Mouse (Mus musculus) limb, embryonic 15.5 days (tissue): Measurements from ENCODE around the gene Ifit1bl2. TPM values are rescaled to one million over a fixed set of nuclear protein-coding genes. Genes with fewer than 3 reads are reported as not detected.
"Not testable (repeated sequence)": the region's sequence is repeated elsewhere in the genome, so short reads cannot be mapped to it uniquely, and the experiment has no call there.

Experiments
- ATAC-seq: fragments of 200-750 bp; cut with Nextera tagmentation; 2 replicates; pipeline ENCODE4 v1.8.0; 2017; ENCODE audit warnings: low read depth, moderate TSS enrichment; ENCODE audit not compliant: insufficient number of reproducible peaks, low FRiP score, low TSS enrichment
- H3K27ac ChIP-seq: fragments of 300-500 bp; sonication (generic); 2 replicates; pipeline ENCODE4 v1.5.1; 2015; ENCODE audit warnings: moderate library complexity, mild to moderate bottlenecking, inconsistent platforms
- H3K27me3 ChIP-seq: fragments of 300-500 bp; sonication (generic); 2 replicates; pipeline ENCODE4 v1.6.1; 2015; ENCODE audit warnings: inconsistent platforms
- H3K36me3 ChIP-seq: fragments of 300-500 bp; sonication (generic); 2 replicates; pipeline ENCODE4 v1.6.1; 2015; ENCODE audit warnings: inconsistent platforms
- H3K4me1 ChIP-seq: fragments of 300-500 bp; sonication (generic); 2 replicates; pipeline ENCODE4 v1.6.1; 2015; ENCODE audit warnings: inconsistent platforms
- H3K4me2 ChIP-seq: fragments of 300-500 bp; sonication (generic); 2 replicates; pipeline ENCODE4 v1.6.1; 2015; ENCODE audit warnings: mild to moderate bottlenecking, inconsistent platforms
- H3K4me3 ChIP-seq: fragments of 300-500 bp; sonication (generic); 2 replicates; pipeline ENCODE4 v1.5.1; 2015; ENCODE audit warnings: mild to moderate bottlenecking, inconsistent platforms
- H3K9ac ChIP-seq: fragments of 300-500 bp; sonication (generic); 2 replicates; pipeline ENCODE4 v1.6.1; 2015; ENCODE audit warnings: inconsistent platforms
- H3K9me3 ChIP-seq: fragments of 300-500 bp; sonication (generic); 2 replicates; pipeline ENCODE4 v1.6.1; 2016; ENCODE audit warnings: inconsistent platforms
- WGBS: fragments of 180-500 bp; shearing (Covaris S2); methylation state at CpG from one replicate; pipeline ENCODE4 v1.1.7; 2015; 5-methylcytosine and 5-hydroxymethylcytosine counted together
- polyA plus RNA-seq: library from polyadenylated mRNA; unstranded; fragments of >200 nt; fragmentation: Nextera tagmentation; extraction: Ambion mirVana; gene quantifications from 2 replicates; pipeline ENCODE4 v1.2.1, GENCODE M21; 2015

Ifit1bl2 gene
- polyA plus RNA-seq, 1 experiment from 2014 or later = 0.15 TPM

- Histone ChIP-seq H3K9ac (no peak overlapping the region), H3K4me3 (no peak overlapping the region), H3K4me2 (no peak overlapping the region), H3K9me3 (no peaks in the 10 kb centered on the region), H3K4me1 (no peaks in the 10 kb centered on the region), H3K27me3 (no peaks in the 10 kb centered on the region), H3K27ac (no peak overlapping the region), H3K36me3 (no peaks in the 10 kb centered on the region)
- 89% methylated on average over 3 of the region's 3 CpGs for WGBS
- no peak for ATAC-seq
Measured at GRCm38 (mm10) chr19:34605472-34605871, 35.1 kb downstream of the Ifit1bl2 start.

DNA sequence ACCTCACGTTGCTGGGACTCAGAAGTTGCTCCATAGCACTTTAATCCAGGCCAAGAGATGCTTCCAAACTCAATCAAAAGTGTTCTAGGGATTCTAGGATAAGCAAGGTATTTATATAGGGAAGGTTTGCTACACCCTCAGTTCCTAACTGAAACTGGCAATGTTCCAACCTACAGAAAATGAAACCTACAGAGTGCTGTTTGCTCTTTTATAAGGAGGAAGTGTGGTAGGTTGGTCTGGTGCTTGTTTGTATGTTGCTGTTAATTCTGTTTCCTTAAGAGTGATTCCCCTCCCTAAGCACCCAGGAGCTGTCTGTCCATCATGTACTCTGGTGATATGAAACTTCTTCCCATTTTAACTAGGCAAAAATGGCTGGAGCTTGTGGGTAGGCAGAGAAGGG lies 38.7 kb downstream of the Ifit1bl2 start, which contains the start of gene Ifit1bl1:
Gene Ifit1bl1 (minus strand): TSS at position 69 of the 400 bp plus-strand sequence.
- not testable (repeated sequence) for H3K27ac ChIP-seq, H3K9ac ChIP-seq, H3K4me2 ChIP-seq, H3K27me3 ChIP-seq, H3K4me3 ChIP-seq, H3K9me3 ChIP-seq, ATAC-seq, H3K36me3 ChIP-seq, H3K4me1 ChIP-seq
- 55% methylated on average over 1 of the region's 1 CpGs for WGBS

- not testable (repeated sequence) for H3K36me3 ChIP-seq, ATAC-seq, H3K27ac ChIP-seq, H3K4me1 ChIP-seq, H3K9ac ChIP-seq, H3K4me2 ChIP-seq, H3K27me3 ChIP-seq, H3K9me3 ChIP-seq, H3K4me3 ChIP-seq
Measured at GRCm38 (mm10) chr19:34599250-34599649, 41.3 kb downstream of the Ifit1bl2 start.

DNA sequence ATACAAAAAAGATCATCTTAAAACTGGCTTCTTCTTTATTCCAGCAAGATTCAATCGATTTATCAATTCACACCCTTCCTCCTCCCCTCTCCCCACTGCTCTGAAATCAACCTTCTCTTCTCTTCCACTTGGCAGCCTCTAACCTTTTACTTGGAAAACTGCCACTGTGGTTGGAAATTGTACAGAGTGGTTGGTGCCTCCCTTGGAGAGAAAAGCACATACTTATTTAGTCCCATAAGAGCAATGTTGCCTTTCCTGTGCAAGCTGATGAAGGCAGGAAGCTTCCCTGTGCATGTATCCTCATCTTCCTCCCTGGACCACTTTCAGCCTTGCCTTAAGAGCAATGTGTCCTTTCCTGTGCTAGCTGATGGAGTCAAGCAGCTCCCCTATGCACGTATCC lies 42.2 kb downstream of the Ifit1bl2 start:
- Histone ChIP-seq H3K27ac (no peak overlapping the region), H3K9ac (no peak overlapping the region), H3K4me3 (no peak overlapping the region), H3K36me3 (no peaks in the 10 kb centered on the region), H3K27me3 (no peaks in the 10 kb centered on the region), H3K4me2 (no peak overlapping the region), H3K9me3 (no peaks in the 10 kb centered on the region), H3K4me1 (peaks cover 4% of the 10 kb centered on the region)
- 67% methylated on average over 2 of the region's 2 CpGs for WGBS
- no peak for ATAC-seq

GRCm38 (mm10) chr19:34596811-34597210 lies 43.7 kb downstream of the Ifit1bl2 start:
- H3K4me3 ChIP-seq = no peak overlapping the region
- no peak overlapping the region for H3K27ac ChIP-seq
- H3K4me2 ChIP-seq = no peak overlapping the region
- peaks cover 4% of the 10 kb centered on the region for H3K4me1 ChIP-seq
- no peaks in the 10 kb centered on the region for H3K9me3 ChIP-seq
- H3K9ac ChIP-seq = no peak overlapping the region
- no peaks in the 10 kb centered on the region for H3K36me3 ChIP-seq
- no peaks in the 10 kb centered on the region for H3K27me3 ChIP-seq
- no peak for ATAC-seq

GRCm38 (mm10) chr19:34594523-34594922 lies 46.0 kb downstream of the Ifit1bl2 start:
- not testable (repeated sequence) for H3K27ac ChIP-seq, H3K9me3 ChIP-seq, H3K9ac ChIP-seq, H3K36me3 ChIP-seq, H3K4me1 ChIP-seq, ATAC-seq, H3K27me3 ChIP-seq, H3K4me2 ChIP-seq, H3K4me3 ChIP-seq
- 81% methylated on average over 3 of the region's 3 CpGs for WGBS

- no peak overlapping the region for H3K9ac ChIP-seq
- no peak overlapping the region for H3K4me2 ChIP-seq
- no peaks in the 10 kb centered on the region for H3K9me3 ChIP-seq
- H3K27me3 ChIP-seq = no peaks in the 10 kb centered on the region
- no peak for ATAC-seq
- H3K27ac ChIP-seq = no peak overlapping the region
- H3K4me1 ChIP-seq = peaks cover 2% of the 10 kb centered on the region
- H3K4me3 ChIP-seq = no peak overlapping the region
- WGBS = 85% methylated on average over 2 of the region's 2 CpGs
- H3K36me3 ChIP-seq = no peaks in the 10 kb centered on the region
Measured at GRCm38 (mm10) chr19:34593456-34593855, 47.1 kb downstream of the Ifit1bl2 start.

- no peaks in the 10 kb centered on the region for H3K4me1 ChIP-seq
- no peak overlapping the region for H3K4me3 ChIP-seq
- ATAC-seq = no peak
- H3K27ac ChIP-seq = no peak overlapping the region
- no peaks in the 10 kb centered on the region for H3K27me3 ChIP-seq
- H3K9ac ChIP-seq = no peak overlapping the region
- no peaks in the 10 kb centered on the region for H3K9me3 ChIP-seq
- H3K4me2 ChIP-seq = no peak overlapping the region
- no peaks in the 10 kb centered on the region for H3K36me3 ChIP-seq
Measured at GRCm38 (mm10) chr19:34588959-34589358, 51.6 kb downstream of the Ifit1bl2 start.

DNA sequence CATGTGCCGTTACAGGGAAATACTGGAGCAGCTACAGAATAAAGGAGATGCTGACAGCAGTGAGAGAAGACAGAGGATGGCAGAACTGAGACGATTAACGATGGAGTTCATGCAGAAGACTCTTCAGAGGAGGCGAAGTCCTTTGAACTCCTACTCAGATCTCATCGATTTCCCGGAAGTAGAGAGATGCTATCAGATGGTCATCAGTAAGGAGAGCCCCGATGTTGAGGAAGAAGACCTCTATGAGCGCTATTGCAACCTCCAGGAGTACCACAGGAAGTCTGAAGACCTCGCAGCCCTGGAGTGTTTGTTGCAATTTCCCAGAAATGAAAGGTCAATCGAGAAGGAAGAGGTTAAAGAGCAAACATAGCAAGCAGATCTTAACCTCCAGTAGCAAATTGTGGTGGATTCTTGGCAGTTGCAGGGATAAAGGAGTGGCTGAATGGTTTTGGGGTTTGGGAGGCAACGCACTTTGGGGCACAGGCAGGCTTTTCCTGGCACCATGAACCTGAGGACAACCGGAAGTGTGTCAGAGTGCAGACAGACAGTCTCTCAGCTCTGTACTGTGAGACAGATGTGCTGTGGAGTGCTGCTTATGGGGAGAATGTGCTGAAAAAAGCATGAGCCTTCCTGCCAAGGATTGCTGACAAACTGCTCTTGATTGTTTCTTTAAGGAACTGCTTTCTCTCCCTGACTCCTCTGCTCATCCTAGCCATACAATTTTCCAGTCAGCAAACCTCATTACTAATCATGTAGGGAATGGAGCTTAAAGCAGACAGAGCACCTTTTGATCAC lies 52.4 kb downstream of the Ifit1bl2 start:
- not testable (repeated sequence) for H3K4me3 ChIP-seq, H3K27me3 ChIP-seq, H3K27ac ChIP-seq, H3K36me3 ChIP-seq, ATAC-seq, H3K4me1 ChIP-seq, H3K4me2 ChIP-seq, H3K9ac ChIP-seq, H3K9me3 ChIP-seq
- WGBS = 79% methylated on average over 7 of the region's 12 CpGs

DNA sequence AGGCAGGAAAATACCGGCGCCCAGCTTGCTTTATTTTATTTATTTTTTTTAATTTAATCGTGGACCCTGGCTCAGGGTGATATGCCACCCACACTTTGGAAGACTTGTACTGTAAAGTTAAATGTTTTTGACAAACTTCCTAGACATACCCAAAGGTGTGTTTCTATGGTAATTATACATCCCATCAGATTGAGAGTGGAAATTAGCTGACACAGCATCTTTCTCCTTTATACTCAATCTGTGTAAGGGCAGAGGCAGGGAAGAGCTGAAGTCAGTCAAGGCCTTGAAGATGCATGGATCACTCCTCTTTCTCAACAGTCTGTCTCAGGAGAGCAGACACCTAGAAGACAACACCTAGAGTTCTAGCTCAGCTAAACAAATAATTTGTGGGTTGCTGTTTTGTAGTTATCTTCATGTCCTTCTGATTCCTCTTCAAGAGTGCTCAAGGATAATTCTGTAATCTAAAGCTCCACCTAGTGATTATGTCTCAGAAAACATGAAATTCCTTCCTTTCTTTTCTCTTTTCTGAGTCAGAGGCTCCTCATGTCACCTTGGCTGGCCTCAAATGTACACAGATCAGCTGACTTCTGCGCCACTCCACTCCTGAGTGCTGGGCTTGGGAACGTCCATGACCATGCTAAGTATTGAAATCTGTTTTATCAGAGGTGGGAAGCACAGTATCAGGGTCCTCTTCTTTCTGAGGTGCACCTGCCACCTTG lies 54.6 kb downstream of the Ifit1bl2 start:
- H3K27me3 ChIP-seq, H3K4me3 ChIP-seq, ATAC-seq, H3K9me3 ChIP-seq, H3K9ac ChIP-seq, H3K4me1 ChIP-seq, H3K27ac ChIP-seq, H3K36me3 ChIP-seq, H3K4me2 ChIP-seq: not testable (repeated sequence)
- 73% methylated on average over 5 of the region's 5 CpGs for WGBS

DNA sequence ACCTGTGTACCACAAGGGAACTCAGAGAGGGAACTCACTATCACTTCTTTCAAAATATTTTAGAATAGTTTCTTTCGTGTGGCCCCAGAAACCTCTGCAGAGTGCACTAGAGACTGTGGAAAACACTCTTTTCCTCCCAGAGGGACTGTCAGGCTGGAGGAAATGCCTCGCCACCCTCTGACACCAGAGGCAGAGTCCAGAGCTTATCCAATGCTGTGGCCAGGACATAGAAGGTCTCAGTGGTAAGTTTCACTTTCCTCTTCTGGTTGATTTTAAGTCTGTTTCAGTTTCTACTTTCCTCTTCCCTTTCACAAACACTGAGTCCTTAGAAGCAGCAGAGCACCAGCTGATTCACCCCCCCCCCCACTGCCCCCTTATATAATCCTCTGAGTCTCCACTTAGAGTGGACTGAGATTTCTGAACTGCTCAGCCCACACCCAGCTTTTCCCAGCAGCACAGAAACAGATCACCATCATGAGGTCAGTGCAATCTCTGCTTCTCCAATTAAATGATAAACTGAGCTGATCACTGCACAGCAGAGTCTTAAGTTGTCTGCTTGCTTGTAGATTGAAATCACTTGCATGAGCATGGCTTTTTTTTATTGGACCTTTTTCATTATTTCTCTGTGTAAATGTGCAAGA lies 57.3 kb downstream of the Ifit1bl2 start, which contains the start of gene Ifit3:
Gene Ifit3 (plus strand): TSS at position 406 of the 641 bp plus-strand sequence.
- not testable (repeated sequence) for H3K27me3 ChIP-seq, H3K4me3 ChIP-seq, ATAC-seq, H3K4me2 ChIP-seq, H3K36me3 ChIP-seq, H3K27ac ChIP-seq, H3K9ac ChIP-seq, H3K4me1 ChIP-seq, H3K9me3 ChIP-seq
- WGBS = 33% methylated on average over 2 of the region's 2 CpGs

- H3K27me3 ChIP-seq, H3K9ac ChIP-seq, H3K27ac ChIP-seq, H3K4me1 ChIP-seq, H3K36me3 ChIP-seq, ATAC-seq, H3K9me3 ChIP-seq, H3K4me3 ChIP-seq, H3K4me2 ChIP-seq: not testable (repeated sequence)
- 63% methylated on average over 2 of the region's 2 CpGs for WGBS
Measured at GRCm38 (mm10) chr19:34582696-34583095, 57.8 kb downstream of the Ifit1bl2 start.
